Mouse (Mus musculus) E14TG2a.4 (cell line): ENCODE data around the gene Bcl7b.

Experiments used
- CTCF ChIP-seq: conservative IDR thresholded peaks from 2 replicates; pipeline ENCODE4 v1.5.1; 2014; ENCODE audit warnings: low read length
- NANOG ChIP-seq: IDR thresholded peaks from 2 replicates; pipeline ENCODE4 v1.6.1; 2014; ENCODE audit warnings: borderline replicate concordance, low read length, mixed read lengths

DNA sequence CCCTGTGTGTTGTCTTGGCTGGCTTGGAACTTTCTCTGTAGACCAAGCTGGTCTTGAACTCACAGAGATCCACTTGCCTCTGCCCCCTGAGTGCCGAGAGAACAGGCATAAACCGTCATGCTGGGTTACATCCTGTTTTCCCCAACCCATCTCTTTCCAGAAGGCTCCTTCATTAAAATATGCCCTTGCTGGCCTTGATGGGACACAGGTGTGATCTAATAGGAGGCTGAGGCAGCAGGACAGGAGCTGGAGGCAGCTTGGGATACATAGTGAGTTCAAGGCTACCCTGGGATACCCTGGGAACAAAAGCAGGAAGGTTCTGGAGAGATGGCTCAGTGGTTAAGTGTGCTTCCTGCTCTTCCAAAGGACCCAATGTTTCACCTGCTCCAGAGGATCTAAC lies 28.2 kb upstream of the Bcl7b start:
- TF ChIP-seq CTCF (no peak), NANOG (no peak)
